ENCODE assay signal across 8 mouse cellular contexts in genomic region chr5:35280002-35280782, GRCm38 (mm10). TPM values are rescaled to one million over a fixed set of nuclear protein-coding genes. Genes with fewer than 3 reads are reported as not detected.
DNase-seq lines count a peak whose midpoint lies in the region; ATAC-seq and TF ChIP-seq lines count a peak whose summit lies in the region.

No protein-coding gene starts in this region.

- peaks cover 97% of the 10 kb centered on the region for H3K27me3 ChIP-seq in megakaryocyte, embryonic 14.5 days (replicated peaks)
- H3K27me3 ChIP-seq in forebrain, embryonic 16.5 days (replicated peaks; ENCODE audit: control insufficient read depth, insufficient read depth, low read length), result peaks cover 57% of the 10 kb centered on the region
- peaks cover 61% of the 10 kb centered on the region for H3K27me3 ChIP-seq in liver, postnatal 0 days (ENCODE audit: insufficient read depth, low read length)
- peaks cover 23% of the 10 kb centered on the region for H3K27me3 ChIP-seq in small intestine, adult 2 months (ENCODE audit: control insufficient read depth, insufficient read depth, low read length)

- H3K27ac ChIP-seq in forebrain, embryonic 16.5 days (ENCODE audit: low read length), result no peak overlapping the region
- no peak overlapping the region for H3K27ac ChIP-seq in liver, postnatal 0 days (ENCODE audit: low read depth)
- no peak overlapping the region for H3K27ac ChIP-seq in small intestine, adult 2 months (ENCODE audit: insufficient read depth, low read depth, low read length)

- ATAC-seq in megakaryocyte, adult 5-6 weeks (ENCODE audit: poor library complexity, severe bottlenecking), result no peak
- ATAC-seq in forebrain, embryonic 16.5 days, result peak; percentile 64
- no peak for ATAC-seq in liver, postnatal 0 days

- peaks cover 9% of the 10 kb centered on the region; the same call in 1 of the 2 replicates for H3K9me3 ChIP-seq in megakaryocyte, embryonic 14.5 days
- no peaks in the 10 kb centered on the region for H3K9me3 ChIP-seq in forebrain, embryonic 16.5 days (ENCODE audit: control insufficient read depth, low read length)
- no peaks in the 10 kb centered on the region for H3K9me3 ChIP-seq in liver, postnatal 0 days (ENCODE audit: low read length)

- TF ChIP-seq CTCF in liver, postnatal 0 days (IDR thresholded peaks at IDR 0.05; ENCODE audit: low read depth), result peak; percentile 20; the same call in 1 of the 2 replicates
- TF ChIP-seq CTCF in small intestine, adult 2 months (IDR thresholded peaks at IDR 0.05; ENCODE audit: extremely low read depth, insufficient read length, insufficient replicate concordance, low read depth, low read length), result no peak

- H3K4me3 ChIP-seq in megakaryocyte, embryonic 14.5 days (replicated peaks), result peak overlapping the region; percentile 65
- H3K4me3 ChIP-seq in forebrain, embryonic 16.5 days (replicated peaks; ENCODE audit: low read length), result peak overlapping the region; percentile 57
- no peak overlapping the region for H3K4me3 ChIP-seq in liver, postnatal 0 days (ENCODE audit: low read depth, low read length)
- H3K4me3 ChIP-seq in small intestine, adult 2 months (ENCODE audit: low read depth, low read length), result peak overlapping the region; percentile 49; the same call in 1 of the 2 replicates

- no peak for TF ChIP-seq EP300 in liver, postnatal 0 days (IDR thresholded peaks at IDR 0.05; ENCODE audit: low read depth)

- TF ChIP-seq POLR2A in small intestine, adult 2 months (IDR thresholded peaks at IDR 0.05; ENCODE audit: low read depth, low read length), result no peak

- DNase-seq in cerebellum, adult 11-12 months, result peak; percentile 63
- peak; percentile 29 to 55 for DNase-seq in kidney, postnatal 4 days
- DNase-seq in liver, postnatal 0 days, result peak; percentile 20
- DNase-seq in urinary bladder, postnatal 36 days (ENCODE audit: low spot score in 2 of 2), result no peak

- H3K4me1 ChIP-seq in megakaryocyte, embryonic 14.5 days, result peaks cover 8% of the 10 kb centered on the region; the same call in 1 of the 2 replicates
- peaks cover 17% of the 10 kb centered on the region for H3K4me1 ChIP-seq in forebrain, embryonic 16.5 days (replicated peaks; ENCODE audit: control insufficient read depth, insufficient read depth, low read length)
- no peaks in the 10 kb centered on the region for H3K4me1 ChIP-seq in liver, postnatal 0 days (ENCODE audit: insufficient read depth)
- no peaks in the 10 kb centered on the region for H3K4me1 ChIP-seq in small intestine, adult 2 months (ENCODE audit: control insufficient read depth, insufficient read depth, insufficient read length, low read length)

- peak overlapping the region; percentile 47 for H3K9ac ChIP-seq in forebrain, embryonic 16.5 days (replicated peaks; ENCODE audit: low read depth, low read length)
- no peak overlapping the region for H3K9ac ChIP-seq in liver, postnatal 0 days (replicated peaks)

- WGBS in forebrain, embryonic 16.5 days, result 4% methylated on average over 73 of the region's 75 CpGs
- WGBS in liver, postnatal 0 days (ENCODE audit: insufficient replicate concordance), result 7% methylated on average over 69 of the region's 75 CpGs
- 5% methylated on average over 75 of the region's 75 CpGs for WGBS in small intestine, adult 2 months

- H3K4me2 ChIP-seq in forebrain, embryonic 16.5 days (ENCODE audit: low read length), result peak overlapping the region; percentile 73
- H3K4me2 ChIP-seq in liver, postnatal 0 days (ENCODE audit: low read depth, low read length), result no peak overlapping the region

- no peaks in the 10 kb centered on the region for H3K36me3 ChIP-seq in megakaryocyte, embryonic 14.5 days (replicated peaks; ENCODE audit: low read length)
- no peaks in the 10 kb centered on the region for H3K36me3 ChIP-seq in forebrain, embryonic 16.5 days (ENCODE audit: control insufficient read depth, insufficient read depth)
- no peaks in the 10 kb centered on the region for H3K36me3 ChIP-seq in liver, postnatal 0 days (replicated peaks; ENCODE audit: insufficient read depth, low read length)
- no peaks in the 10 kb centered on the region for H3K36me3 ChIP-seq in small intestine, adult 2 months (ENCODE audit: control insufficient read depth, insufficient read depth, low read length)

RNA-seq across cellular contexts. Expression of gene Adra2c, which starts 2.1 kb away (rescaled TPM):
- 0.35 TPM in 1 of 2 replicates, not detected in the other for polyA plus RNA-seq in megakaryocyte, embryonic 14.5 days (2012; ENCODE audit: insufficient read depth, low replicate concordance)
- total RNA-seq in megakaryocyte, adult 5-6 weeks (2015), result not detected in 2 replicates
- not detected in 2 replicates for total RNA-seq in megakaryocyte, adult 5-6 weeks (2017)
- 0.65 and 0.71 TPM in 2 replicates for polyA plus RNA-seq in forebrain, embryonic 16.5 days (2015; fragmentation: Nextera tagmentation; extraction: Ambion mirVana)
- polyA plus RNA-seq in liver, postnatal 0 days (2015; fragmentation: Nextera tagmentation; extraction: Ambion mirVana), result not detected in 2 replicates
- polyA plus RNA-seq in small intestine, adult 2 months (2012; rRNA removed), result 0.51 and 1.7 TPM in 2 replicates

Comparison
In these comparisons a context has a peak if more than half of its experiments do, and no peak if none do; other contexts are left out.
1. DNase-seq: peak in cerebellum, adult 11-12 months (single experiment), kidney, postnatal 4 days (2 of 2) and liver, postnatal 0 days (single experiment); none in urinary bladder, postnatal 36 days (0 of 2).